Mouse (Mus musculus): Measurements from ENCODE around the gene Cyth3.

The Cyth3 gene

DNA sequence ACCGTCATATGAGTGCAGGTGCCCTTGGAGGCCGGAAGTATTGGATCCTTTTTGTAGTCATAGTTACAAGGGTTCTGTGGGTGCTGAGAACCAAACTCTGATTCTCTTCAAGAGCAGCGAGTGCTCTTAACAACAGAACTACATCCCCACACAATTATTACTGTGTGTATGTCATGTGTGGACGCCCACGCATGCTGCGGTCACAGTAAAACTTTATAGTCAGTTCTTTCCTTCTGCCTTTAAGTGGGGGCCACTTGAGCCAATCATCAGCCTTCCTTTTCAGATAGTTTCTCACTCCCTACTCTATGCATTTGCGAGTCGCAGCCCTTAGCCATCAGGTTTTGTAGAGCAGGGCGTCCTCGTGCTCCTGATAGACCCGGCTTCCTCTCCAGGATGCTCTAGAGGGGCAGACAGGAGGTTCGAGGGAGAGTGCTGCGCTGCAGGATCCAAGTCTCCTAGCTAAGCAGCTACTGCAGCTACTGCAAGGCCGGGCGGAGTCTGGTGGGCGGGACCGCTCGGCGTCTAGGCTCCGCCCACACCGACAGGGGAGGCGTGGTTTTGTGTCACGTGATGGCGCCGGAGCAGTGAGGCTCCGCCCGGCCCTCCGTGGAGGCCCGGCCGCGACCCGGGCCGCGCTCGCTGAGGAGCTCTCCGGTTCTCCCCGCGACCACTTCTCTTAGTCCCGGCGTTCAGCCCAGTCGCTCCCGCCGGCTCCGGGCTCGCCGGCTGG is at the start of gene Cyth3:
TSS of gene Cyth3 (plus strand) at position 555 of the 730 bp plus-strand sequence.
- peaks cover 24% of the 10 kb centered on the region for H3K4me1 ChIP-seq (replicated peaks; ENCODE audit: low read depth, low read length)
- H3K9me3 ChIP-seq (ENCODE audit: low read length): peaks cover 10% of the 10 kb centered on the region
- H3K27me3 ChIP-seq (ENCODE audit: insufficient read depth, low read length): peaks cover 15% of the 10 kb centered on the region; the same call in 1 of the 2 replicates
- H3K4me3 ChIP-seq (replicated peaks; ENCODE audit: low read length): peak within 1 kb of the TSS; percentile 89
- no peaks in the 10 kb centered on the region for H3K36me3 ChIP-seq (ENCODE audit: insufficient read depth, low read length)
- no peak for TF ChIP-seq NANOG (IDR thresholded peaks at IDR 0.05; ENCODE audit: borderline replicate concordance, low read length)
- no peak for TF ChIP-seq POU5F1 (IDR thresholded peaks at IDR 0.05; ENCODE audit: borderline replicate concordance, low read length)
- no peak for TF ChIP-seq CTCF (conservative IDR thresholded peaks at IDR 0.05; ENCODE audit: low read length)

DNA sequence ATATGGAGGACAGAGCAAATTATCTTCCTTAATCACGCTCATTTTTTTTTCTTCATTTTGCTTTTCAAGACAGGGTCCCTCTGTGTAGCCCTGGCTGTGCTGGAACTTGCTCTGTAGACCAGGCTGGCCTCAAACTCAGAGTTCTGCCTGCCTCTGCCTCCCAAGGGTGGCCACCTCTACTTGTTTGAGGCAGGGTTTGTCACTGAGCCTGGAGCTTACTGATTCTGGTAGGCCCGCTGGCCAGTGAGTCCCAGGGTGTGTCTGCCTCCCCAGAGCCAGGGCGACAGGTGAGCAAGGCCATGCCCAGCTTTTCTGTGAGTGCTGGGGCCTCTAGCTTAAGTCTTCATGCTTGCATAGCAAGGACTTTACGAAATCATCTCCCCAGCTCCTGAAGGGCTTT is 49.2 kb upstream of the Cyth3 start:
- no peaks in the 10 kb centered on the region for H3K36me3 ChIP-seq (ENCODE audit: insufficient read depth, low read length)
- H3K9me3 ChIP-seq (ENCODE audit: low read length): no peaks in the 10 kb centered on the region
- no peaks in the 10 kb centered on the region for H3K4me1 ChIP-seq (replicated peaks; ENCODE audit: low read depth, low read length)
- no peak for TF ChIP-seq CTCF (conservative IDR thresholded peaks at IDR 0.05; ENCODE audit: low read length)
- TF ChIP-seq POU5F1 (IDR thresholded peaks at IDR 0.05; ENCODE audit: borderline replicate concordance, low read length): no peak
- TF ChIP-seq NANOG (IDR thresholded peaks at IDR 0.05; ENCODE audit: borderline replicate concordance, low read length): no peak
- no peak overlapping the region for H3K4me3 ChIP-seq (replicated peaks; ENCODE audit: low read length)
- no peaks in the 10 kb centered on the region for H3K27me3 ChIP-seq (ENCODE audit: insufficient read depth, low read length)

DNA sequence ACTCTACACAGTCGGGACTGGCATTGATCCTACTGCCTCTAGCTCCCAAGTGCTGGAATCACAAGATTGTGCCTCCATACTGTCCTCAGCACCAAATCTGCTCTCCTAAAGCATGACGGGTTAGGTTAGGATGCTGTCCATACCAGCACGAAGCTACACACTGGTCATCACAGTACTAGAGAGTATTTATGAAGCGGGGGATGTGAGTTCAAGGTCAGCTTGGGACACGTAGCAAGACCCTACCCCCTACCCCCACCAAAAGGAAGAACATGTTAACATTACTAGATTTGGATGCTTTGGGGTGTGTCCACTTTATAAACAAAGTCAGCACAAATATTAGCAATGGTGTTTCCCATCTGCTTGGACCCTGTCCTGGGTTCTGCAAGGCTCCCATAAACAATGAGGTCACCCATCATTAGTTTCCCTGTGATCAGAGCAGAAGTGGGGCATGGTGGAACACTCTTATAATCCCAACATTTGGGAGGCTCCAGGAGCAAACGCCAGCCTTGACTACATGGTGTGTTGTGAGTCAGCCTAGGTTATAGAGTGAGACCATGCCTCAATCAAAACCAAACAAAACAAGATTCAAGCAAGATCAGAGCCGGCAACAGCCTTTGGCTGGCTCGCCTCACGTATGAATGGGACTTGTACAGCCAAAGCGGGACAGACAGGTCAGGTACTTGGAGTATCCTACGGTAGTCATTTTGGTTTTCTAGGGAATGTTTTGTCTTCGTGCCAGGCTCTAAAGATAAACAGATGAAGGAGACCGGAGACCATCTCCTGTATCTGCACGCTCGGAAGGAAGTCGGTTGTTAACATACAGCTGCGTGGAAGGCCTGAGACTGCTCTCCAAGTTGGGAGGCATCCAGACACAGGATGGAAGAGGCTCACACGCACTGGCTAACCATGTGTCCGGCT is 47.7 kb upstream of the Cyth3 start:
- Histone ChIP-seq H3K27me3 (ENCODE audit: insufficient read depth, low read length) (no peaks in the 10 kb centered on the region), H3K9me3 (ENCODE audit: low read length) (no peaks in the 10 kb centered on the region), H3K36me3 (ENCODE audit: insufficient read depth, low read length) (no peaks in the 10 kb centered on the region), H3K4me1 (replicated peaks; ENCODE audit: low read depth, low read length) (no peaks in the 10 kb centered on the region), H3K4me3 (replicated peaks; ENCODE audit: low read length) (no peak overlapping the region)
- TF ChIP-seq NANOG (IDR thresholded peaks at IDR 0.05; ENCODE audit: borderline replicate concordance, low read length) (no peak), CTCF (conservative IDR thresholded peaks at IDR 0.05; ENCODE audit: low read length) (no peak), POU5F1 (IDR thresholded peaks at IDR 0.05; ENCODE audit: borderline replicate concordance, low read length) (no peak)

DNA sequence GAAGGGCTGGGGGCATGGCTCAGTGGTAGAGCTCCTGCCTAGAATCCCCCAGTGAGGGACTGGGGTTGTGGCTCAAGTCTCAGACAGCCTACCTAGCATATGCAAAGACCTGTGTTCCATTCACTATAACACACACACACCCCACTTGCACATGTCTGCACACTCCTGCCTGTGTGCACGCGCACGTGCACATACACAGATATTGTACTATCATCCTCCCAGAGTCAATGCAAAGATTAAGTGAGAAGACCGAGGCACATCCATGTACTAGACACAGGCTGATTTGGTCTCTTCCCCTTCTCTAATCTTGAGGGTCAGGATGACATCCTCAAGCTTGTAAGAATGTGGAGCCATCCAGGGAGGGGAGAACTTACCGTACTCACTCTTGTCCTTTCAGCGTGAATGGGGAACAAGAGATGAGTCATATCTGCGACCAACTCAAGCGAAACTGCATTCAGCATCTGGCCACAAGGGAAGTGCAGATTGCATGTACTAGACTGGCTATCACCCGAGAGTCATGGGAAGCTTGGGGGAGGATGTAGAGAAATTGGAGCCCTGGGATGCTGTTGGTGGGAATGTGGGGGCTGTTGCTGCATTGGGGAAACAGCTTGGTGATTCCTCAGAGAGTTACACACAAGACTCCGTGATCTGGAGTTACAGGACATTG is 42.6 kb upstream of the Cyth3 start:
- Histone ChIP-seq H3K27me3 (ENCODE audit: insufficient read depth, low read length) (no peaks in the 10 kb centered on the region), H3K4me3 (replicated peaks; ENCODE audit: low read length) (no peak overlapping the region), H3K4me1 (replicated peaks; ENCODE audit: low read depth, low read length) (no peaks in the 10 kb centered on the region), H3K9me3 (ENCODE audit: low read length) (no peaks in the 10 kb centered on the region), H3K36me3 (ENCODE audit: insufficient read depth, low read length) (no peaks in the 10 kb centered on the region)
- TF ChIP-seq NANOG (IDR thresholded peaks at IDR 0.05; ENCODE audit: borderline replicate concordance, low read length) (no peak), POU5F1 (IDR thresholded peaks at IDR 0.05; ENCODE audit: borderline replicate concordance, low read length) (no peak), CTCF (conservative IDR thresholded peaks at IDR 0.05; ENCODE audit: low read length) (no peak)

DNA sequence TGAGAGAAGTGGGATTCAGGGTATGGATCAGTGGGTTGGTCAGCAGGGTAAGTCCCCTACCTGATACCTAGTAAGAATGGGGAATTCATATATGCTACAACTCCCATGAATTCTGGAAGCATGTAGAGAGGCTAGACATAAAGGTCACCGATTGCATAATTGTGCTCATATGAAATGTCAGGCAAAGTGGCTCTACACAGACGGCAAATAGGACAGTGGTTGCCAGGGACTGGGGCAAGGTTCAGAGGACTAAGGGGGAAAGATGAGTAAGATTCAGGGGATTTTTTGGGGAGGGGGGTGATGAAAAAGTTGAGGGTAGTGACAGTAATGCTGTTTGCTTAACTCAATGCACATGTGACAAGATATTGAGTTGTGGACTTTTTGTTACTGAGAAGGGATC is 41.3 kb upstream of the Cyth3 start:
- TF ChIP-seq POU5F1 (IDR thresholded peaks at IDR 0.05; ENCODE audit: borderline replicate concordance, low read length) (no peak), NANOG (IDR thresholded peaks at IDR 0.05; ENCODE audit: borderline replicate concordance, low read length) (no peak)
- Histone ChIP-seq H3K4me1 (replicated peaks; ENCODE audit: low read depth, low read length) (no peaks in the 10 kb centered on the region), H3K4me3 (replicated peaks; ENCODE audit: low read length) (no peak overlapping the region), H3K27me3 (ENCODE audit: insufficient read depth, low read length) (no peaks in the 10 kb centered on the region), H3K9me3 (ENCODE audit: low read length) (no peaks in the 10 kb centered on the region), H3K36me3 (ENCODE audit: insufficient read depth, low read length) (no peaks in the 10 kb centered on the region)

DNA sequence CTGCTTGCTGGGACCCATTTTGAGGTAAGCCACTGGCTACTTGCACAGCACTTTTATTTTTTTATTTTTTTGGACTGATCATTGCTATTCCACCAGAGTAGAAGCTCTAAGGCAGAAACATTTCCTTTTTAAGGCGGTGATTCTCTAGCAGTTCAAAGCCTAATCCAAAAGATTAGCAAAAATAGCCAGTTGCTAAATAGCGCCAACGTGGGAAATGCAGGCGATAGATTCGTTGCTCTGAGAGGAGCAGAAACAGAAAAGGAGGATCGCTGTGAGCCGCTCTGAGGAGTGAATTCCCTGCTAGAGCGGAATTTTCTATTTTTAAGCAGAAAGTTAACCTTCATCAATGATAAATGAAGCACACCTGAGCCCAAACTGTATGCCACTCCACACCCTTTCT is 40.4 kb upstream of the Cyth3 start:
- Histone ChIP-seq H3K4me3 (replicated peaks; ENCODE audit: low read length) (no peak overlapping the region), H3K4me1 (replicated peaks; ENCODE audit: low read depth, low read length) (no peaks in the 10 kb centered on the region), H3K27me3 (ENCODE audit: insufficient read depth, low read length) (no peaks in the 10 kb centered on the region), H3K9me3 (ENCODE audit: low read length) (no peaks in the 10 kb centered on the region), H3K36me3 (ENCODE audit: insufficient read depth, low read length) (no peaks in the 10 kb centered on the region)
- TF ChIP-seq NANOG (IDR thresholded peaks at IDR 0.05; ENCODE audit: borderline replicate concordance, low read length) (no peak), CTCF (conservative IDR thresholded peaks at IDR 0.05; ENCODE audit: low read length) (no peak), POU5F1 (IDR thresholded peaks at IDR 0.05; ENCODE audit: borderline replicate concordance, low read length) (no peak)

DNA sequence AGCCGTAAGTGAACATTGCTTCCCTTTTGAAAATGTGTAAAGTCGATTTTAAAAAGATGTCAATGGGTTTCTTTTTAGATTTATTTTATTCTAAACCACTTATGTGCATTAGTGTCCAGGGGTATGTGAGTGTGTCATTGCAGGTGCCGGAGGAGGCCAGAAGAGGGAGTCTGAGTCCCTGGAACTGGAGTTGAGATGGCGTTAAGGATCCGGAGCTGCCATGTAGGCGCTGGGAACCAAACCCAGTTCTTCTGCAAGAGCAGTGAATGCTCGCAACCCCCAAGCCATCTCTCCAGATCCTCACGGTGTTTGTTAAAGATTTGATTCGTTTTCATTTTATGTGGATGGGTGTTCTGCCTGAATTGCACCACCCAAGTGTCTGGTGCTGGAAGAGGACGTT is 39.2 kb upstream of the Cyth3 start:
- no peaks in the 10 kb centered on the region for H3K36me3 ChIP-seq (ENCODE audit: insufficient read depth, low read length)
- TF ChIP-seq NANOG (IDR thresholded peaks at IDR 0.05; ENCODE audit: borderline replicate concordance, low read length) (no peak), CTCF (conservative IDR thresholded peaks at IDR 0.05; ENCODE audit: low read length) (peak; percentile 11; the same call in 1 of the 2 replicates)
- no peaks in the 10 kb centered on the region for H3K9me3 ChIP-seq (ENCODE audit: low read length)

DNA sequence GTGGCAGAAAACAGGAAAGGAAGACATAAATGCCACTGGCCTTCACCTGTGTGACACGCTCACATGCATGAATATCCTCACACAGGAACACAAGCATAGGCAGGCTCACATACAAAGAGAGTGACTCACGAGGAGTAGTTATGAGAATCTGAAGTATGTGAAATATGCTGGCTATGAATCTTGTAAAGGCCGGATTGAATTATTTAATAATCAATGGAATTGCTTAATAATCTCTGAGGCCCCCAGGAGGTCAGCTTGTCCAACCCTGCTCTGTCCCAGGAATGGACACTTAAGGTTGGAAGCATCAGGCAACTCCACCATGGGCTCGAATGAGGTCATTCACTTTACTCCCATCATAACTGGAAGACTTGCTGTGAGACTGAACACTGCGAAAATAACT is 37.3 kb upstream of the Cyth3 start:
- Histone ChIP-seq H3K4me1 (replicated peaks; ENCODE audit: low read depth, low read length) (no peaks in the 10 kb centered on the region), H3K36me3 (ENCODE audit: insufficient read depth, low read length) (no peaks in the 10 kb centered on the region), H3K9me3 (ENCODE audit: low read length) (no peaks in the 10 kb centered on the region), H3K27me3 (ENCODE audit: insufficient read depth, low read length) (no peaks in the 10 kb centered on the region), H3K4me3 (replicated peaks; ENCODE audit: low read length) (no peak overlapping the region)
- TF ChIP-seq NANOG (IDR thresholded peaks at IDR 0.05; ENCODE audit: borderline replicate concordance, low read length): no peak
- no peak for TF ChIP-seq POU5F1 (IDR thresholded peaks at IDR 0.05; ENCODE audit: borderline replicate concordance, low read length)
- TF ChIP-seq CTCF (conservative IDR thresholded peaks at IDR 0.05; ENCODE audit: low read length): no peak

More for the DNA sequence above, 39.2 kb upstream of the Cyth3 start:
- Histone ChIP-seq H3K4me3 (replicated peaks; ENCODE audit: low read length) (no peak overlapping the region), H3K27me3 (ENCODE audit: insufficient read depth, low read length) (no peaks in the 10 kb centered on the region), H3K4me1 (replicated peaks; ENCODE audit: low read depth, low read length) (no peaks in the 10 kb centered on the region)

Data from E14TG2a.4 (cell line).